In genomic region chr4:88640704-88641076, GRCm38 (mm10) we compare ENCODE assay signal across 9 mouse cellular contexts. TPM values are rescaled to one million over a fixed set of nuclear protein-coding genes. Genes with fewer than 3 reads are reported as not detected.
DNase-seq lines count a peak whose midpoint lies in the region; ATAC-seq and TF ChIP-seq lines count a peak whose summit lies in the region.
"Had no signal": no experiment of that assay in that cellular context is flagged by ENCODE, and none has a peak within 500 bp of the region (broad histone marks: within the 10 kb centered on the region; RNA-seq: fewer than 3 reads in every experiment).

No protein-coding gene starts in this region.

- H3K4me2 ChIP-seq in CH12.LX (ENCODE audit: insufficient read depth, low read depth, poor library complexity, severe bottlenecking) = peak overlapping the region; percentile 73
- H3K4me2 ChIP-seq in heart, embryonic 16.5 days (ENCODE audit: low read depth, low read length) = peak overlapping the region; percentile 61
- peak overlapping the region; percentile 64 for H3K4me2 ChIP-seq in liver, postnatal 0 days (ENCODE audit: low read depth, low read length)

- H3K36me3 ChIP-seq in CH12.LX (replicated peaks in 1 of 2; ENCODE audit: control insufficient read depth in 1 of 2, insufficient read depth in 1 of 2, low read length in 1 of 2) = no peaks in the 10 kb centered on the region
- no peaks in the 10 kb centered on the region for H3K36me3 ChIP-seq in heart, embryonic 16.5 days (ENCODE audit: control insufficient read depth, insufficient read depth)
- no peaks in the 10 kb centered on the region for H3K36me3 ChIP-seq in liver, postnatal 0 days (replicated peaks; ENCODE audit: insufficient read depth, low read length)

- WGBS in heart, embryonic 16.5 days = 45% methylated on average over 8 of the region's 8 CpGs
- WGBS in liver, postnatal 0 days (ENCODE audit: insufficient replicate concordance) = 45% methylated on average over 8 of the region's 8 CpGs

- H3K27me3 ChIP-seq in CH12.LX (replicated peaks) = peaks cover 12% of the 10 kb centered on the region
- no peaks in the 10 kb centered on the region for H3K27me3 ChIP-seq in heart, embryonic 16.5 days (ENCODE audit: control insufficient read depth, insufficient read depth, low read length)
- no peaks in the 10 kb centered on the region for H3K27me3 ChIP-seq in liver, postnatal 0 days (ENCODE audit: insufficient read depth, low read length)

- no peak for DNase-seq in gastrocnemius, adult 2 months
- DNase-seq in gastrocnemius, adult 8-10 months (ENCODE audit: low spot score in 2 of 2) = no peak
- no peak for DNase-seq in CH12.LX (ENCODE audit: extremely low read depth)
- DNase-seq in liver, postnatal 0 days = no peak
- DNase-seq in layer of hippocampus, postnatal 10 days (ENCODE audit: low spot score in 2 of 2) = no peak
- no peak for DNase-seq in spleen, postnatal 14 days (ENCODE audit: low spot score in 2 of 2)

- in situ Hi-C loops in CH12.LX (cut with MboI; ENCODE audit: low pct_ligation_motif_present, low pct_unique_long_range_greater_than_20kb, low sequenced_read_pairs) = no loop called here

- no peaks in the 10 kb centered on the region for H3K4me1 ChIP-seq in CH12.LX (ENCODE audit: control insufficient read depth in 1 of 2, insufficient read depth in 2 of 2)
- H3K4me1 ChIP-seq in heart, embryonic 16.5 days (ENCODE audit: control insufficient read depth, insufficient read depth, low read length) = no peaks in the 10 kb centered on the region
- H3K4me1 ChIP-seq in liver, postnatal 0 days (ENCODE audit: insufficient read depth) = no peaks in the 10 kb centered on the region

- peak overlapping the region; percentile 57 for H3K9ac ChIP-seq in CH12.LX (ENCODE audit: insufficient read depth, low read depth)
- peak overlapping the region; percentile 59 for H3K9ac ChIP-seq in heart, embryonic 16.5 days (ENCODE audit: low read length)
- 0 out of 2 replicates have a peak overlapping the region, but pooled peaks have one; percentile 40 for H3K9ac ChIP-seq in liver, postnatal 0 days (replicated peaks)

- TF ChIP-seq RAD21 in CH12.LX (IDR thresholded peaks at IDR 0.05; ENCODE audit: low read depth, low read length) = no peak

- intact Hi-C loops in gastrocnemius, adult 2 months (cut with DNase I) = loop anchor here (5.0 kb wide), 1 partner anchor 88 kb away; no protein-coding TSS in a partner anchor

- no peaks in the 10 kb centered on the region for H3K79me2 ChIP-seq in CH12.LX (replicated peaks; ENCODE audit: control insufficient read depth, extremely low read depth, insufficient read depth, poor library complexity, severe bottlenecking)

- TF ChIP-seq CTCF in gastrocnemius, adult 2 months (IDR thresholded peaks at IDR 0.05) = no peak
- no peak for TF ChIP-seq CTCF in CH12.LX (conservative IDR thresholded peaks at IDR 0.05 in 1 of 2, IDR thresholded peaks at IDR 0.05 in 1 of 2; ENCODE audit: low read depth in 2 of 2, low read length in 2 of 2)
- no peak for TF ChIP-seq CTCF in liver, postnatal 0 days (IDR thresholded peaks at IDR 0.05; ENCODE audit: low read depth)

- no peak for TF ChIP-seq EP300 in CH12.LX (IDR thresholded peaks at IDR 0.05; ENCODE audit: low read length)
- no peak for TF ChIP-seq EP300 in liver, postnatal 0 days (IDR thresholded peaks at IDR 0.05; ENCODE audit: low read depth)

- peak overlapping the region; percentile 75 for H3K27ac ChIP-seq in gastrocnemius, adult 2 months
- no peak overlapping the region for H3K27ac ChIP-seq in CH12.LX (ENCODE audit: insufficient read depth, low read depth)
- H3K27ac ChIP-seq in heart, embryonic 16.5 days (ENCODE audit: low read length) = no peak overlapping the region
- H3K27ac ChIP-seq in liver, postnatal 0 days (ENCODE audit: low read depth) = no peak overlapping the region

- ATAC-seq in heart, embryonic 16.5 days (replicated peaks; ENCODE audit: extremely low read depth, insufficient read depth, low FRiP score) = no peak
- no peak for ATAC-seq in liver, postnatal 0 days
- ATAC-seq in frontal cortex, adult (ENCODE audit: low TSS enrichment) = no peak

- H3K9me3 ChIP-seq in CH12.LX (replicated peaks; ENCODE audit: low read length) = peaks cover 4% of the 10 kb centered on the region
- H3K9me3 ChIP-seq in heart, embryonic 16.5 days (replicated peaks; ENCODE audit: control insufficient read depth, low read length) = no peaks in the 10 kb centered on the region
- H3K9me3 ChIP-seq in liver, postnatal 0 days (ENCODE audit: low read length) = no peaks in the 10 kb centered on the region

- TF ChIP-seq POLR2A in CH12.LX (IDR thresholded peaks at IDR 0.05; ENCODE audit: low read depth, low read length) = no peak

- H3K4me3 ChIP-seq in gastrocnemius, adult 2 months = peak overlapping the region; percentile 79
- H3K4me3 ChIP-seq in CH12.LX (replicated peaks in 1 of 3; ENCODE audit: low read depth in 2 of 3, low read length in 2 of 3, poor library complexity in 1 of 3) = peak overlapping the region; percentile 54 to 85 (median 61)
- peak overlapping the region; percentile 58 for H3K4me3 ChIP-seq in heart, embryonic 16.5 days (ENCODE audit: low read length)
- H3K4me3 ChIP-seq in liver, postnatal 0 days (ENCODE audit: low read depth, low read length) = peak overlapping the region; percentile 46

- dilution Hi-C loops in CH12.LX (cut with MboI; ENCODE audit: extremely low pct_ligation_motif_present, extremely low pct_unique_long_range_greater_than_20kb, low sequenced_read_pairs) = no loop called here

TF ChIP-seq in CH12.LX, 34 proteins besides CTCF, POLR2A, EP300 and RAD21:
- TF ChIP-seq MXI1 (IDR thresholded peaks at IDR 0.05; ENCODE audit: low read depth, low read length) (0 out of 2 replicates have a peak, but pooled peaks have one; percentile 41), GABPA (IDR thresholded peaks at IDR 0.05; ENCODE audit: insufficient replicate concordance, low read depth, low read length) (no peak)

RNA-seq across cellular contexts. Expression of gene Ifna13, which starts 3.6 kb away (rescaled TPM):
- not detected for total RNA-seq in gastrocnemius, adult 2 months (2021)
- total RNA-seq in gastrocnemius, adult 8-10 months (2022) = not detected
- total RNA-seq in CH12.LX (2012; rRNA removed) (not detected in 2 replicates), CH12.LX (2014; rRNA removed) (not detected in 2 replicates)
- polyA plus RNA-seq in CH12.LX (2012; ENCODE audit: insufficient read length, low read depth) = not detected in 2 replicates
- not detected in 2 replicates for polyA plus RNA-seq in heart, embryonic 16.5 days (2015; fragmentation: Nextera tagmentation; extraction: Ambion mirVana)
- not detected in 2 replicates for polyA plus RNA-seq in liver, postnatal 0 days (2015; fragmentation: Nextera tagmentation; extraction: Ambion mirVana)
- total RNA-seq in layer of hippocampus, postnatal 10 days (2021) = not detected
- total RNA-seq: left cerebral cortex, postnatal 10 days had no signal

RNA-seq across cellular contexts. Expression of gene C87499, which starts 6.5 kb away (rescaled TPM):
- total RNA-seq in gastrocnemius, adult 2 months (2021) = not detected
- not detected for total RNA-seq in gastrocnemius, adult 8-10 months (2022)
- total RNA-seq in CH12.LX (2012; rRNA removed) (not detected in 2 replicates), CH12.LX (2014; rRNA removed) (not detected in 2 replicates)
- polyA plus RNA-seq in CH12.LX (2012; ENCODE audit: insufficient read length, low read depth) = not detected in 2 replicates
- polyA plus RNA-seq in heart, embryonic 16.5 days (2015; fragmentation: Nextera tagmentation; extraction: Ambion mirVana) = not detected in 2 replicates
- polyA plus RNA-seq in liver, postnatal 0 days (2015; fragmentation: Nextera tagmentation; extraction: Ambion mirVana) = not detected in 2 replicates
- not detected for total RNA-seq in layer of hippocampus, postnatal 10 days (2021)
- total RNA-seq: left cerebral cortex, postnatal 10 days had no signal

RNA-seq across cellular contexts. Expression of gene Ifna16, which starts 36.0 kb away (rescaled TPM):
- not detected for total RNA-seq in gastrocnemius, adult 2 months (2021)
- total RNA-seq in gastrocnemius, adult 8-10 months (2022) = not detected
- total RNA-seq in CH12.LX (2012; rRNA removed) (not detected in 2 replicates), CH12.LX (2014; rRNA removed) (not detected in 2 replicates)
- not detected in 2 replicates for polyA plus RNA-seq in CH12.LX (2012; ENCODE audit: insufficient read length, low read depth)
- polyA plus RNA-seq in heart, embryonic 16.5 days (2015; fragmentation: Nextera tagmentation; extraction: Ambion mirVana) = not detected in 2 replicates
- polyA plus RNA-seq in liver, postnatal 0 days (2015; fragmentation: Nextera tagmentation; extraction: Ambion mirVana) = not detected in 2 replicates
- total RNA-seq in layer of hippocampus, postnatal 10 days (2021) = not detected
- total RNA-seq: left cerebral cortex, postnatal 10 days had no signal

RNA-seq across cellular contexts. Expression of gene Ifna12, which starts 37.5 kb away (rescaled TPM):
- not detected for total RNA-seq in gastrocnemius, adult 2 months (2021)
- not detected for total RNA-seq in gastrocnemius, adult 8-10 months (2022)
- total RNA-seq in CH12.LX (2012; rRNA removed) (not detected in 2 replicates), CH12.LX (2014; rRNA removed) (not detected in 2 replicates)
- polyA plus RNA-seq in CH12.LX (2012; ENCODE audit: insufficient read length, low read depth) = not detected in 2 replicates
- not detected in 2 replicates for polyA plus RNA-seq in heart, embryonic 16.5 days (2015; fragmentation: Nextera tagmentation; extraction: Ambion mirVana)
- not detected in 2 replicates for polyA plus RNA-seq in liver, postnatal 0 days (2015; fragmentation: Nextera tagmentation; extraction: Ambion mirVana)
- total RNA-seq in layer of hippocampus, postnatal 10 days (2021) = not detected
- total RNA-seq: left cerebral cortex, postnatal 10 days had no signal

RNA-seq across cellular contexts. Expression of gene Ifna2, which starts 43.0 kb away (rescaled TPM):
- total RNA-seq in gastrocnemius, adult 2 months (2021) = not detected
- total RNA-seq in gastrocnemius, adult 8-10 months (2022) = not detected
- total RNA-seq in CH12.LX (2012; rRNA removed) (not detected in 2 replicates), CH12.LX (2014; rRNA removed) (not detected in 2 replicates)
- not detected in 2 replicates for polyA plus RNA-seq in CH12.LX (2012; ENCODE audit: insufficient read length, low read depth)
- not detected in 2 replicates for polyA plus RNA-seq in heart, embryonic 16.5 days (2015; fragmentation: Nextera tagmentation; extraction: Ambion mirVana)
- not detected in 2 replicates for polyA plus RNA-seq in liver, postnatal 0 days (2015; fragmentation: Nextera tagmentation; extraction: Ambion mirVana)
- not detected for total RNA-seq in layer of hippocampus, postnatal 10 days (2021)
- total RNA-seq: left cerebral cortex, postnatal 10 days had no signal
